Mouse (Mus musculus): Measurements from ENCODE around the gene Catsperg1.
"Not testable (repeated sequence)": the region's sequence is repeated elsewhere in the genome, so short reads cannot be mapped to it uniquely, and the experiment has no call there.

Catsperg1 gene

DNA sequence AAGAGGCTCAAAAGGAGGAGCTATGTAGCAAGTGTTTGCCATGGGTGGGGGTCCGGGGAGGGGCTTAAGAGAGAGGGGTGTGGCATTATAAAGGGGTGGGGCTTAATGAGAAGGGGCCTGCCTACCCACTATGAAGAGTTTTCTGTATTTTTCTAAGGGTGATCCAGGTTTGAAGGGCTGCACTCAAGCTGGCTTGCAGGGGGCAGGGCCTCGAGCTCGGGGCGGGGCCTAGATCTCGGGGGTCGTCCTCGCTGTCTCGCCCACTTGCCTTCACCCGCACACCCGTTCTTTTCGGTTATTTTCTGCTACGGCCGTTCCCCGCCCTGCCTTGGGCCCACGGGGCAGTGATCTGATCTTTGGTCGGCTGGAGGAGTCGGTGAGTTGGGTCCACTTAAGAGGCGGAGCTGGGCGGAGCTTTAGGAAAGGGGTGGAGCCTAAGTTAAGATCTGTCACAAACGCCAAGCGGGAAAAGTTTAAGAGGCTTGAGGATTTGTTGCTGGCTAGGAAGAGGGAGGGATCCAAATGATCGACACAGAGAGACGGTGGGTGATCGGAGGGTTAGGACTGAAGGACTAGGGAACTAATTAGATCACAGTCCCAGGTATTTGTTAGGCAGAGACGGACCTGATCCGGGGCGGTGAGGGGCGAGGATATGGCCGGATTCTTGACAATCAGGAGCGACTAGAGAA, 43.6 kb downstream of the Catsperg1 start, which contains the start of the genes Ggn and Spred3:
Ggn (plus strand) TSS at position 145 of the 689 bp plus-strand sequence.
Spred3 (minus strand) TSS at position 346 of the 689 bp plus-strand sequence.
- peak; percentile 72 for DNase-seq (ENCODE audit: low spot score)

GRCm38 (mm10) chr7:29169231-29170065, 44.4 kb downstream of the Catsperg1 start:
- DNase-seq (ENCODE audit: low spot score), result peak; percentile 71

- no peak for DNase-seq (ENCODE audit: low spot score)
These were observed 45.0 kb downstream of the Catsperg1 start for GRCm38 (mm10) chr7:29168791-29169230.

- DNase-seq (ENCODE audit: low spot score), result no peak
These were observed 45.6 kb downstream of the Catsperg1 start for GRCm38 (mm10) chr7:29168121-29168695.

DNA sequence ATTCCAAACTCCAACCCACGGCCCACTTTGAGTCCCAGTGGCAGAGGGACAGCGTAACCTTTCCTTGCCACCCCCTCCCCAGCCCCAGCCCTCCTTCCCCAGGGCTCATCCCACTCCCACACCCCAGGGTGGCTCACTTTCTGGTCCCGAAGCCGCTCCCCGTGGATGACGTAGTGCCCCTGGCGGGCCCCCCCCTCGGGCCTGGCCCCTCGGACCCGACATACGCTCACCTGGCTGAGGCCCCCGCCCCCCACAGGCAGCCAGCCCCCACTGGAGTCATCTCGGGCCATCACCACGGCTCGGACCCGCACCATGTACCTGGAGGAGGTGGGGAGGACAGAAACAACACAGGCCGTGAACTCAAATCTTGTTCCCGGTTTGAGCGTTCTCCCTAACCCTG, 46.2 kb downstream of the Catsperg1 start:
- DNase-seq (ENCODE audit: low spot score), result no peak

DNA sequence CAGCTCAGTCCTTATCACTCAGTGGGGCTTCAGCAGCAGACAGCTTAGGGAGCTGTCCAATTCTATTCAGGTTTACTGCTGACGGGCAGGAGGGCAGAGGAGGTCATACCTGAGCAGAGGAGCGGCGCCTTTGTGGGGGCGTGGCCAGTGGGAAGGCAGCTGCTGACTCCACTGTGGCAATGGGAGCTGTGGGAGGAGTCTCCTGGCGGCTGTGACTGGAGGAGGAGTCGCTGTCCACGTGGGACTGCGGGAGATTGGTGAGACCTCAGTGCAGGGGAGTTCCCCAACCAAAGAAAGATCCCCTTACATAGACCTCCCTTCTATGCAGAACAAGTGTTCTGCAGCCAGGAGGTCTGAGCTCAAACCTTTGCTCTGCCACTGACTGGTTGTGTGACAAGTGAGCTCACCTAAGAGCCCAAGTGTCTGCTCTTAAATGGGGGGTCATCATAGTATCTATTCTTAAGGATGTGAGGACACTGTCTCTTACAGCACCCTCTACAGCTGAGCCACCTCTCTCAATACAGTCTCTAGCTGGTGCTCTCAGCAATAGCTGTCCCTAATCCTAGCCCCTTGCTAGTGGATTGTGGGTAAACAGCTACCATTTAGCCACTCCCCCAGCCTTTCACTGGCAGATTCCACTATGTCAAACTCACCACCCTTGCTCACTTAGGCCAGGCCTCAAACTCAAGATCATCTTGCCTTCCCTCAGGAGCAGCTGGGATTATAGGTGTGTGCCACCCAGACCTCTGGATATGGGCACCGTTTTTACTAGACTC, 50.9 kb downstream of the Catsperg1 start:
- DNase-seq (ENCODE audit: low spot score), result peak; percentile 38

DNA sequence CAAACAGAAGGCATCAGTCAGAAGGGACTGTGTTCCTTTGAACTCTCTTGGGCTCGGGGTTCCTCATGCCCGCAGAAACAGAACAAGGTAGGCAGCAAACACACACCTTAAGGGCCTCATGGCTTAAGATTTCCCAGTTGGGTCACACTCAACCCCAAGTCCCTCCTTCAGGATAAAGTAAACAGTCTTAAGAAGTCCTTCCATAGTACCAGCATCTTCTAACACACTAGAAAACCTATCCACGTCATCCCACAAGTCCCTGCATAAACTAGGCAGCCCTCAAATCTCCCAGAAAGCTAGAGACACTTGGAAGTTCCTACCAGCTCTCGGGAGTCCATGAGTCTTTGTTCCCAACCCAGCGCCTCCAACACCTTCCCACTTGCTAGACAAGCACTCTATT, 51.5 kb downstream of the Catsperg1 start:
- DNase-seq (ENCODE audit: low spot score), result no peak

GRCm38 (mm10) chr7:29158264-29158663, 55.6 kb downstream of the Catsperg1 start:
- no peak for DNase-seq (ENCODE audit: low spot score)

DNA sequence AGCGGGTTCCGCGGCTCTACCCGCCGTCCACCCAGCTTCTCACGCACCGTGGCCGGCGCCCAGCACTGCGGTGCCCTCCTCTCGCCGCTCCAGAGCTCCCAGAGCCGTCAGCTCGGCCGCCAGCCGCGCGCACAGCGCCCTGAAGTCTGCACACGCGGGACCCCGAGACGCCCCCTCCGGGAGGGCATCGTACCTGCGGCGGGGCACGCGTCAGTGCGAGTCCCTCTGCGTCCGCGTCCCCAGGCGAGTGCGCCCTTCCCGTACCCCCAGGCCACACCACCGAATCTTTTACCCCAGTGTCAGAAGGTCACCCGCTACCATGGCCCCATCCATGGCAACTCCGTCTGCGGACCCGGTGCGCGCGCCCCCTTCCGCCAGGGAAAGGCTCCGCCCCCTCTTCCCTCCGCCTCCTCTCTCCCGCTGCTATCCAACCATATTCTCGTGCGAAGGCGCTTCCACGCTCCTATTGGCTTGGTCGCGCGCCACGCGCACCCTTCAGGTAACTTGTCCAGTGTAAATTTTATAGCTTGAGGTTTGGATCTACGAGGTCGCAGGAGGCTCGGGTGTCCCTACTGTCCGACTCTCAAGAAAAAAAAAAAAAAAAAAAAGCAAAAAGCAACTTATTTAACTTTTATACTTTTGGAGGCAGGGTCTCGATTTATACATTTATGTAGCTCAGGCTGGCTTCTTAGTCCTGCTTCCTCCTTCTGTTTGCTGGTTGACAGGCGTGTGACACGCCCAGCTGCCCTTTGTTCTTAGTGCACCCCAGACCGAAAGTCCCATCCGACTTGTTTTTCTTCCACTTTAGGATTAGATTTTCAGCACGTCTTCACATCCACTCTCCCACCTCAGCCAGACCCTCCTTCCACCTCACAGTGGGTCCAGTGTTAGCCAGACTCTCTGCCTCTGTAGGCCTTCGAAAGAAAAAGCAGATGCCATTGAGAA, 57.7 kb downstream of the Catsperg1 start, which contains the start of gene Fam98c:
Fam98c (minus strand) TSS at position 397 of the 945 bp plus-strand sequence.
- peak; percentile 81 for DNase-seq (ENCODE audit: low spot score)

DNA sequence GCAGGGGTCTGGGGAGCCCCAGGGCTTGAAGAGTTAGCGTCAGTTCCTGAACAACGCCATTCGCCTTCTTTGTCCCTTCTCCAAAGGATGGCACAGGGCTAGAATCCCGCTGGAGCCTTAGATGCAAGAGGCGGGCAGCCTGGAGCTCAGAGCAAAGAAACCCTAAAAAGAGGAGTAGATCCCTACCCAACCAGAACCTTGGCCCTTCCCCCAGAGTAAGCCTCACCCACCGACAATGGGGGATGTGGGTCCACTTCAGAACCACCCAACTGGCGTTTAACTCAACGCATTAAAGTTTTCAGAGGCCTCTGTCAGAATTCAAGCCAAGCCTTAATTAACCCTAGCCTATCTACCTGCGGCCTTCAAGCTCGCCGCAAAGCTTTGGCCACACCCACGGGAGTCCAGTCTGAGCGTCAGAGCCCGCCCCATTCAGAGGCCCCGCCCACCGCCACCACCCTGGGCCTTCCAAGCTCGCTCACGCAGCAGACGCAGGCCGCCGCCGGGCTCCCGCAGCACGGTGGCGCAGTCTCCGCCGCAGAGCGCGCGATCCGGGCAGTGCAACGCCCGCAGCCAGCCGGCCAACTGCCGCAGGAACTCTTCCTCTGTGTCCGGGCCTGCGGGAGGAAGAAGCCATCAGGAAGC, 58.5 kb downstream of the Catsperg1 start:
- peak; percentile 88 for DNase-seq (ENCODE audit: low spot score)

DNA sequence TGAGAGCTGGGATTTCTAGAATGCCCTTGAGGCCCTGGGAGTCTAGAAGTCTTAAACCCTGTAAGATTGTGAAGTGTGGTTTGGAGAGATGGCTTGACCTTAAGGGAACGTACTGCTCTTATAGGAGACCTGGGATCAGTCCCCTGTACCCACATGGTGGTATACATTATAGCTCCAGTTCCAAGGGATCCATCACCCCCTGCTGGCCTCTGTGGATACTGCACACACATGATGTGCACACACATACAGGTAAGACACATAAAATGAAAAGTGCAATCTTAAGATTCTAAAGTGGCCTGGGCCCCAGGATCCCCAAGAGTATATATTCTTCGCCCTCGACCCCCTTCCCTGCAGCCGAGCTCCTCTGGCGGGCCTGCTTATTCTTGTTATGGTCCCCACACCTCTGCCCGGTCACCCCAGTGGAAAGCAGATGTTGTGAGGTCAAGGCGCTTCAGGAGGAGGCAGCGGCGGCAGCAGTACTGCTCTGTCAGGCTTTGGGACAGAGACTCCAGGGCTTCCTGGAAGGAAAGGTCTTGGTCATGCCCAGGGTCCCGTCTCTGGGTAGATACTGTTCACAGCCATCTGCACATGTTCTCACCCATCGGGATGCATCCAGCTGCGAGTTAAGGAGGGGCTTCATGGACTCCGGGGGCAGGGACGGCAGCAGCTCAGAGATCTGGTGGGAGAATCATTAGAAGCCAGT, 59.7 kb downstream of the Catsperg1 start:
- DNase-seq (ENCODE audit: low spot score), result no peak

DNA sequence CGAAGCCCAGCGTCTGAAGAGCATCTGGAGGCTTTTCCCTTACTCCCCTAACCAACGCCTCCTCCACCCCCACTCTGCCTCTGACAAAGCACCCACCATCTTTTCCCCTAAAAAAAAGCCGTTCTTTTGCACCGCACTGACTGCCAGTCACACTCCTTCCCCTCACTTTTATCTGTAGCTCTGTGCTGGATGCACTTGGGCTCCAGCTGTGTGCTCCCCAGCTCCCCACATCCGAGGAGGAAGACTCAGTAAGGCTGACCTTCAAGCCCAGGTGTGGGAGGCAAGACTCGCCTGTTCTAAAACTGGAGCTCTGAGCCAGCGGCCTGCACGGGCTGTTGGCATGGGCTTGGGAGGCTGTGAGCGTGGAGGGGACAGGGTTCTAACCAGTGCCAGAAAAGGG, 62.3 kb downstream of the Catsperg1 start:
- no peak for DNase-seq (ENCODE audit: low spot score)

DNA sequence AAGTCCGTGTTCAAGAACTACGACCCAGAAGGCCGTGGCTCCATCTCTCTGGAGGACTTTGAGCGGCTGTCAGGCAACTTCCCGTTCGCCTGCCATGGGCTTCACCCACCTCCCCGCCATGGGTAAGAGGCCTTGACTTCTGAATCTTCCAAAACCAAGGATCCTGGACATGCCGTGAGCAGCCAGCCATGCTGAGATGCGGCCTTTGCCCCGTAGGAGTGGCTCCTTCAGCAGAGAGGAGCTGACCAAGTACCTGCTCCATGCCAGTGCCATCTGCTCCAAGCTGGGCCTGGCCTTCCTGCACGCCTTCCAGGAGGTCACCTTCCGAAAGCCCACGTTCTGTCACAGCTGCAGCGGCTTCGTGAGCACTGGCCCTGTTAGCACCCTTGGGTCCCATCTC, 65.1 kb downstream of the Catsperg1 start:
- no peak for DNase-seq (ENCODE audit: low spot score)

DNA sequence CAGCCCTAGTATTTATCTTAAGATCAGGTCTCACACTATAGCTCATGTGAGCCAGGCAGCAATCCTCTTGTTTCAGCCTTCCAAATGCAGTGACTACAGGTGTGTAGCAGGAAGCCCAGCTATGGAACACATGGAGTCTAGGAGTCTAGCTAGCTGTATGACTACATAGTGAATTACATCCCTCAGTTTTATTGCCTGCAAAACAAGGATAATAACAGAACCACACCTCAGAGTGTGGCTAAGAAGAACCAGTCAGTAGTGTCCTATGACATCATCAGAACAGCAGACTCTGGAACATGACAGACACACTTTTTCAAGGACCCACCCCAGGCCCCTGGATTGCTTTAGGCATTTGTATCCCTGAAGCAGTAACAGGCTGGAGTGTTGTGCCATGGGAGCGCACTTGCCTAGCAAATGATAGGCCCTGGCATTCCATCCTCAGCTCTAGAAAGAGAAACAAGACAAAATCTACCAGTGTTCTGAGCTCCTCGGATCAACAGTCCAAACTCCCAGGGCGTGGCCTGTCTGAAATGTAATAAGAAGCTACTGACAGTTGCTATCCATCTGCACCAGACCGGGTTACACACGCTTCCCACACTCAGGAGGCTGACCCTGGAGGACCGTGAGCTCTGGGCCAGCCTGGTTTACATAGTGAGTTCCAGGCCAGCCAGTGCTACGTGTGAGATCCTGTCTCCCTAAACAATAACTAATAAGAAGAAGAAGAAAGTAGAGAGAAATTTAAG, 67.0 kb downstream of the Catsperg1 start:
- DNase-seq (ENCODE audit: low spot score), result no peak

DNA sequence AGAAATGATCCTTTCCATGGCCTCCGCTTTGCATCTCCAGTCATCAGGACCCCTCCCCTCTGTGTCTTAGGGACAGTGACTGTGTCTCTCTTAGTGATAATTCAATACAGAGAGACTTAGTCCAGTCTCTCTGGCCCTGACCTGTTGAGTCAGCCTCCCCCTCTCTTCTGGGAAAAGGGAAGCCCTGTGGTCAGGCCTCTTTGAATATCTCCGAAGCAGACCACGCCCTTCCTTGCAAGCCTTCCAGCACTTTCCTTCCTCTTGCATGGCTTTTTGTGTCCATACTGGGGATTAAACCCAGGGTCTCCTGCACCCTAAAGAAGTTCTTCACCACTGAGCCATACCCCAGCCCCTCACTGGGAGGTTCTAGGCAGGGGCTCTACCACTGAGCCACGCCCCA, 69.8 kb downstream of the Catsperg1 start:
- DNase-seq (ENCODE audit: low spot score), result no peak

DNA sequence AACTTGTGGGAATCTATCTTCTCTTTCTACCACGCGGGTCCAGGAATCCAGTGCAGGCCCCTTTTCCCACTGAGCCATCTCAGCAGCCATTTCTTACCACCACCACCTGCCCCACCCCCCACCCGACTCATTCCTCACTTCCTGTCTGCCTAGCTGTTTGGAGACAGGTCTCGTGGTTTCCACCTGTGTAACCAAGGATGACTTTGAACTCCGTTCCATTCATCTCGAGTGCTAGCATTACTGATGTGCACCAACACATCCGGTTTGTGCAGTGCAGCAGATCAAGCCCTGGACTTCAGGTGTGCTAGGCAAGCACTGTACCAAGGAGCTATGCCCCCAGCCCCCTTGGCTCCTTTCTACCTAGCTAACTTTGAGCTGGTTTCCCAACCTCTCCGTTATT, 72.4 kb downstream of the Catsperg1 start:
- DNase-seq (ENCODE audit: low spot score), result no peak

DNA sequence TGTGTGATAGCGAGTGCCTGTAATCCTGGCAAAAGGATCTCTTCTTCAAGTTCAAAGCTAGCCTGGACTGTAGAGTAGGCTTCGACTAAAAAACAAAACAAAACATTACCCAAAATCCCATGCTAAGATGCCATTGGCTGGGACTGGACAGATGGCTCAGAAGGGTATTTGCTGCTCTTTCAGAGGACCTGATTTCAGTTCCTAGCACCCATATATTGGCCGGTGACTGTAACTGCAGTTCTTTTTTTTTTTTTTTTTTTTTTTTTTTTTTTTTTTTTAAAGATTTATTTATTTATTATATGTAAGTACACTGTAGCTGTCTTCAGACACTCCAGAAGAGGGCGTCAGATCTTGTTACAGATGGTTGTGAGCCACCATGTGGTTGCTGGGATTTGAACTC, 74.6 kb downstream of the Catsperg1 start:
- not testable (repeated sequence) for DNase-seq (ENCODE audit: low spot score)

DNA sequence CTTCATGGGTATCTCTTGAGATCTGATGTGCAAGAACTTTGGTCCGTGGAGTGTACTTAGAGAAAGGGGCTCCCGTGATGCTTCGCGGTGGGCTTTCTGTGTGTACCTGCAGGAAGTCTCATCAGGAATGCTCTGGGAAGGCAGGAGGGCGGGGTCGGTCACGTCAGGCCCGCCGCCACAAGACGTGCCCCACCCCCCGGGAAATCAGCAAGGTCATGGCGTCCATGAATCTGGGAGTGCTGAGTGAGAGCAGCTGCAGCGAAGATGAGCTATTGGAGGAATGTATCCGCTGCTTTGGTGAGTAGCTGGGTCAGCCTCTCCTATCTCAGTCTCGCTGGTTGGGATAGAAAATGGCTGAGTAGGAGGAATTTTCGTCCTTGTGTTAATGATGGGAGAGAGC, 76.4 kb downstream of the Catsperg1 start:
- peak; percentile 65 for DNase-seq (ENCODE audit: low spot score)

Measured in ovary, postnatal 36 days (tissue).